Mouse (Mus musculus) stomach, embryonic 14.5 days (tissue): ENCODE results near the gene Rsf1. TPM values are rescaled to one million over a fixed set of nuclear protein-coding genes. Genes with fewer than 3 reads are reported as not detected.
A peak's percentile ranks its signal among the peaks of the same experiment; 100 is the strongest.

Experiments used
- ATAC-seq: fragments of 200-750 bp; cut with Nextera tagmentation; 2 replicates; pipeline ENCODE4 v1.8.0; 2017; ENCODE audit warnings: low read depth, moderate TSS enrichment; ENCODE audit not compliant: insufficient number of reproducible peaks, insufficient read depth, low FRiP score
- H3K27ac ChIP-seq: fragments of 300-500 bp; sonication (generic); 2 replicates; pipeline ENCODE4 v1.5.1; 2014; ENCODE audit warnings: mild to moderate bottlenecking, low read length, moderate library complexity, mixed read lengths
- H3K27me3 ChIP-seq: fragments of 300-500 bp; sonication (generic); 2 replicates; pipeline ENCODE4 v1.6.1; 2014; ENCODE audit warnings: low read length, control low read depth, mixed read lengths; ENCODE audit not compliant: control insufficient read depth, insufficient read depth
- H3K36me3 ChIP-seq: fragments of 300-500 bp; sonication (generic); 2 replicates; pipeline ENCODE4 v1.6.1; 2014; ENCODE audit warnings: mild to moderate bottlenecking, control low read depth, low read length, moderate library complexity, mixed read lengths; ENCODE audit not compliant: control insufficient read depth, insufficient read depth
- H3K4me1 ChIP-seq: fragments of 300-500 bp; sonication (generic); 2 replicates; pipeline ENCODE4 v1.6.1; 2014; ENCODE audit warnings: low read length, control low read depth, mixed read lengths; ENCODE audit not compliant: control insufficient read depth, insufficient read depth
- H3K4me2 ChIP-seq: fragments of 300-500 bp; sonication (generic); replicated peaks from 2 replicates; pipeline ENCODE4 v1.6.1; 2014; ENCODE audit warnings: low read depth, low read length, control low read depth
- H3K4me3 ChIP-seq: fragments of 300-500 bp; sonication (generic); 2 replicates; pipeline ENCODE4 v1.5.1; 2014; ENCODE audit warnings: low read depth, low read length, control low read depth
- H3K9ac ChIP-seq: fragments of 300-500 bp; sonication (generic); replicated peaks from 2 replicates; pipeline ENCODE4 v1.6.1; 2014; ENCODE audit warnings: low read depth, mild to moderate bottlenecking, control low read depth, low read length, moderate library complexity, mixed read lengths
- H3K9me3 ChIP-seq: fragments of 300-500 bp; sonication (generic); 2 replicates; pipeline ENCODE4 v1.6.1; 2016; ENCODE audit warnings: low read depth, low read length, control low read depth; ENCODE audit not compliant: control insufficient read depth
- WGBS: fragments of 180-500 bp; shearing (Covaris S2); extraction: QIAGEN DNeasy Blood & Tissue Kit; methylation state at CpG from one replicate; pipeline ENCODE4 v1.1.7; 2014; 5-methylcytosine and 5-hydroxymethylcytosine counted together
- polyA plus RNA-seq: library from polyadenylated mRNA; unstranded; fragments of >200 nt; fragmentation: Nextera tagmentation; extraction: Ambion mirVana; gene quantifications from 2 replicates; pipeline ENCODE4 v1.2.1, GENCODE M21; 2014

Gene Rsf1
- polyA plus RNA-seq, 1 experiment from 2014 or later, result 33.3 TPM

DNA sequence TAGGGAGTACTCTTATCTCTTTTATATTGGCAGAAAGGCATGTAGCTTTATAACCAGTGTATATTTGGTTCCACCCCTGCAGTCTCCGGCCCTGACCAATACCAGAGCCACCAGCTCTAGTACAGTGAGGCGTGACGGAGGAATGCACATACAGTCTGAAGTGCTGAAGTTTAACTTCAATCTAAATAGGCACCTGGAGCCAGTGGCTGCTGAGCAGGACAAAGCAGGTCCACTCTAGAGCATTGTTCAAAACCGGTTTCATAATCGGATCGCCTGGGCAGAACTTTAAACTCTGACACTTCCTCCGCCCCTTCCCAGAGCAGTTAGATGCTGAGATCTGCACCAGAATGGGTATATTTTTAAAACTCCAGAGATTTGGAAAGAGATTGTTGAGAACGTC, 155.3 kb downstream of the Rsf1 start:
- WGBS, result 85% methylated on average over 8 of the region's 8 CpGs
- H3K27me3 ChIP-seq, result no peaks in the 10 kb centered on the region
- H3K9me3 ChIP-seq, result no peaks in the 10 kb centered on the region
- peaks cover 8% of the 10 kb centered on the region for H3K4me1 ChIP-seq
- no peaks in the 10 kb centered on the region for H3K36me3 ChIP-seq
- H3K4me3 ChIP-seq, result no peak overlapping the region
- no peak overlapping the region for H3K27ac ChIP-seq
- ATAC-seq, result no peak
- no peak overlapping the region for H3K4me2 ChIP-seq
- H3K9ac ChIP-seq, result no peak overlapping the region

DNA sequence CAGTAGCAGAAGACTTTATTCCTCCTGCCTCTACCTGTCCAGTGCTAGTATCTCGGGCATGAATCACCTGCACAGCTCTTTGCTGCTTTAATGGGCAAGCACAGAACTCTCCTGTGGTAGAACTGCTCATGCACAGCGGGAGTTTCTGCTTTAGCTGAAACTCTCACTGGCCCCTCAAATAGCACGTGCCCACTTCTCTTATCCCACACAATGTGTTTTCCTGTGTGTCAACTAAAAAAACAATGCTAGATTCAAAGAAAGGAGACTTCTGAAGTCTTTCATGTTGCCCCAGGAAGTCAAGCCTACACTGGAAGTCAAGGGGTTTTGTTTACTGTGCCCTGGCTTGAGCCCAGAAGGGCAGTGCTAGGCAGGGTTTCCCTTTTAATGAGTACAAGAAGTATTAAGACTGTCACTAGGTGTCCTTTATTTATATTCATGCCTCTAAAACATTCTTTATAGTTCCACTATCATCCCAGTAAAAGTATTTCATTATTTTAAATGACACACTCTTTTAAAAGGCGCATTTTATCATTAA, 156.3 kb downstream of the Rsf1 start:
- Histone ChIP-seq H3K36me3 (no peaks in the 10 kb centered on the region), H3K9ac (no peak overlapping the region), H3K9me3 (no peaks in the 10 kb centered on the region), H3K4me2 (no peak overlapping the region), H3K27ac (no peak overlapping the region), H3K27me3 (no peaks in the 10 kb centered on the region), H3K4me1 (peaks cover 10% of the 10 kb centered on the region; the same call in 1 of the 2 replicates), H3K4me3 (no peak overlapping the region)
- ATAC-seq, result no peak
- 54% methylated on average over 4 of the region's 4 CpGs for WGBS

DNA sequence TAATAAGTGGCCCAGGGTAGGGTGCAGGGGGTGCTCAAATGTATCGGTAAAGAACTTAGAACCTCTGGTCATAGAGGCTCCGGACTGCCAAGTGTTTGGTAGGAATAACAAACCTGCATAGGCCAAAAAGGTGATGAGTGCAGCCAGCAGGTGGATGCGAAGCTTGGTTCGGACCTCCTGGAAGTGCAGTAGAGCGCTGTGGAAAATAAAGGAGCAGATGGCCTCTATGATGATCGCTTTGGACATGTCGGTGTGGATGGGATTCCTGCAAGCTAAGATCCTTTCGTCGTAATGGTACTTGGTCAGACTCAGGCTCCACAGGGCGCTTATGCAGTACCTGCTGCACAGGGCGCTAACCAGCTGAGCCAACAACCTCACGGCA, 157.6 kb downstream of the Rsf1 start:
- no peak for ATAC-seq
- peaks cover 10% of the 10 kb centered on the region; the same call in 1 of the 2 replicates for H3K4me1 ChIP-seq
- no peaks in the 10 kb centered on the region for H3K27me3 ChIP-seq
- WGBS, result 11% methylated on average over 12 of the region's 12 CpGs
- H3K9me3 ChIP-seq, result no peaks in the 10 kb centered on the region
- peak overlapping the region; percentile 51 for H3K4me3 ChIP-seq
- peak overlapping the region; percentile 52 for H3K9ac ChIP-seq
- no peaks in the 10 kb centered on the region for H3K36me3 ChIP-seq
- peak overlapping the region; percentile 94 for H3K4me2 ChIP-seq
- H3K27ac ChIP-seq, result no peak overlapping the region

DNA sequence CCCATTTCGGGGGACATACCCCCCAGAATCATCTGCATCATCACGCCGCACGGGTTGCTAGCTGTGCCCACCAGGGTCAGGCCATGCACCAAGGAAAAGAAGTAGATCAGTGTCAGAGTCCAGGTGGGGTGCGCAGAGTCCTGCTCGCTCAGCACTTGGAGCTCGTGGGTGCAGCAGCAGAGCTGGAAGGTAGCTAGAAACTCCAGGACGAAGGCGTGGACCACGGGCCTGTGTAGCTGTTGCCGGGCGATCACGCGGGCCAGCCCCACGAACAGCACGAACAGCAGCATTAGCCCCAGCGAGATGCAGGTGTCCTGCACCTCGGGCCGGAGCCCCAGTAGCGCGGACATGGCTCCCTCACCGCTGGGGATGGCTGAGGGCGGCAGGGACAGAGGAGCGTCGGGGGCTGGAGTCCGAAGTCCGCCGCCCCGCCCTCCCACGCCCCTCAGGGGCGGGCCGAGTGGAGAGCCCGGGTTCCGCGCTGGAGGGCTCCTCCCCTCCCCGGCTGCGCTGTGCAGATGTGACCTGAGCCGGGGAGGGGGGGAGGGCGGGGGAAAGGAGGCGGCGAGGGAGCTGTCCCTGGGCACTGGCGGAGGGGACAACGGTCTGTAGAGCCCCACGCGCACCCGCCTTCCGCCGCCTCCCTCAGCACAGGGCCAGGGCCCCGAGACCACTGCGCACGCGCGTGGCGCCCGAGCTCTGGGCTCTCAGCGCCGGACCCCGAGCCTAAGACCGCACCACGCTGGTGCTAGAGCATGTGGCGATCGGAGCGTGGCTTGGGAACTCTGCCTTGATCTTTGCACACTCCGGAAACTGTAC, 158.2 kb downstream of the Rsf1 start, which contains the start of gene Aqp11:
Gene Aqp11, minus strand, starts transcription at position 652 of the 819 bp plus-strand sequence.
- H3K27me3 ChIP-seq, result no peaks in the 10 kb centered on the region
- WGBS, result under 1% methylated on average over 60 of the region's 64 CpGs
- H3K9ac ChIP-seq, result peak within 1 kb of the TSS; percentile 52
- peak; percentile 98 for ATAC-seq
- H3K4me3 ChIP-seq, result peak within 1 kb of the TSS; percentile 51
- peaks cover 10% of the 10 kb centered on the region; the same call in 1 of the 2 replicates for H3K4me1 ChIP-seq
- H3K36me3 ChIP-seq, result no peaks in the 10 kb centered on the region
- no peaks in the 10 kb centered on the region for H3K9me3 ChIP-seq
- peak within 1 kb of the TSS; percentile 94 for H3K4me2 ChIP-seq
- no peak within 1 kb of the TSS for H3K27ac ChIP-seq

DNA sequence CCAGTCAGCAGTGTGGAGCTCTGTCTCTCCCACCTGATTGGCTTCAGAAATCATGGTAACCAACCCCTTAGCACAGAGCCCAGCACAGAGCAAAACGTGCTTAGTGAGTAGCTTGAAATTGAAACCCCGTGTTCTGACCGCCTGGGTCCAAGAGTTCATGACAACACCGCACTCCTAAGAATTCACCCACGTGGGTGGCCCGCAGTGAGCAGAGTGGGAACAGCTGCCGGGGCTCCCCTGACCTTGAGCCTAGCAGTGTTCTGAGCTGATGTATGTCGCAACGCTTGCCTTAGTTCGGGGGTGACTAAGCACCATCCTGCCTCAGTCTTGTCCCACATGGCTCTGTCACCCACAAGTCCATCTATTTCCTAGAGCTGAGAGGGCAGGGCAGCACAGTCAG, 161.3 kb downstream of the Rsf1 start:
- ATAC-seq, result no peak
- Histone ChIP-seq H3K9me3 (no peaks in the 10 kb centered on the region), H3K4me3 (no peak overlapping the region)

DNA sequence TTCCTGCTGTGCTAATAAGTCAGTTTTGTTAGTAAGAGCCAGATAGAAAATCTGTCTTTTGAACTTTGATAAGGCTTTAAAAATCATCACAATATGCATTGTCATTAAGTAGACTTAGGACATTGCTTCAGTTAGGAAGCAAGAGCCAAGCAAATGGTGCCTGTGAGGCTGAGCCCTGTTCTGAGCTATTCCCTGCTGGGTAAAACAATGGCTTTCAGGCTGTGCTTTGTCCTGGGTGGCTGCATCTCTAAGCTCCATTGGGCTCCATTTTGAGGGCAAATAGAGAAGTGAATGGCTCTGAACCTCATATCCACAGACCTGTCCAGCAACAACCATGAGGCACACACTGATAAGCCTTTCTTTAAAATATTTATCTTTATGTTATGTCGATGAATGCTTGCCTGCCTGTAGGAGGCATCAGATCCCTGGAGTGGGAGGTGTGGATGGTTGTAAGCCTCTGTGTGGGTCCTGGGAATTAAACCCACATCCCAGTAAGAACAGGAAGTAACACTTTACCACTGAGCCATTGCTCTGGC, 162.1 kb downstream of the Rsf1 start:
- peaks cover 10% of the 10 kb centered on the region; the same call in 1 of the 2 replicates for H3K4me1 ChIP-seq
- H3K9me3 ChIP-seq, result no peaks in the 10 kb centered on the region
- no peak for ATAC-seq
- no peak overlapping the region for H3K9ac ChIP-seq
- 17% methylated on average over 1 of the region's 1 CpGs for WGBS
- no peaks in the 10 kb centered on the region for H3K27me3 ChIP-seq
- H3K36me3 ChIP-seq, result no peaks in the 10 kb centered on the region
- H3K4me3 ChIP-seq, result no peak overlapping the region
- no peak overlapping the region for H3K27ac ChIP-seq
- no peak overlapping the region for H3K4me2 ChIP-seq

More for the DNA sequence above, 161.3 kb downstream of the Rsf1 start:
- no peak overlapping the region for H3K4me2 ChIP-seq
- peaks cover 10% of the 10 kb centered on the region; the same call in 1 of the 2 replicates for H3K4me1 ChIP-seq
- H3K36me3 ChIP-seq, result no peaks in the 10 kb centered on the region
- no peaks in the 10 kb centered on the region for H3K27me3 ChIP-seq
- WGBS, result 52% methylated on average over 10 of the region's 10 CpGs
- H3K9ac ChIP-seq, result no peak overlapping the region
- no peak overlapping the region for H3K27ac ChIP-seq

Other genes starting within 250 kb of the Rsf1 start
- gene Usp35, start 247.9 kb upstream of the Rsf1 start, polyA plus RNA-seq, result 3.4 and 3.6 TPM in 2 replicates
- 5.8 and 6.6 TPM in 2 replicates for gene Kctd21, start 247.6 kb upstream of the Rsf1 start, polyA plus RNA-seq
- 38.3 and 40.5 TPM in 2 replicates for gene Alg8, start 208.3 kb upstream of the Rsf1 start, polyA plus RNA-seq
- 376 and 384 TPM in 2 replicates for gene Ndufc2, start 179.9 kb upstream of the Rsf1 start, polyA plus RNA-seq
- gene Thrsp, start 162.2 kb upstream of the Rsf1 start, polyA plus RNA-seq, result 0.39 and 1.0 TPM in 2 replicates
- 10.8 and 12.6 TPM in 2 replicates for gene Kctd14, start 128.6 kb upstream of the Rsf1 start, polyA plus RNA-seq
- 56.7 and 61.3 TPM in 2 replicates for gene Ints4, start 98.9 kb upstream of the Rsf1 start, polyA plus RNA-seq
- 56.8 and 62.4 TPM in 2 replicates for gene Aamdc, start 392 bp upstream of the Rsf1 start, polyA plus RNA-seq
- gene Clns1a, start 116.7 kb downstream of the Rsf1 start, polyA plus RNA-seq, result 179 and 182 TPM in 2 replicates
- gene Aqp11, start 158.4 kb downstream of the Rsf1 start, polyA plus RNA-seq, result 12.1 and 13.3 TPM in 2 replicates
- gene Pak1, start 208.7 kb downstream of the Rsf1 start, polyA plus RNA-seq, result 35.7 and 36.2 TPM in 2 replicates